In the genomic region with DNA sequence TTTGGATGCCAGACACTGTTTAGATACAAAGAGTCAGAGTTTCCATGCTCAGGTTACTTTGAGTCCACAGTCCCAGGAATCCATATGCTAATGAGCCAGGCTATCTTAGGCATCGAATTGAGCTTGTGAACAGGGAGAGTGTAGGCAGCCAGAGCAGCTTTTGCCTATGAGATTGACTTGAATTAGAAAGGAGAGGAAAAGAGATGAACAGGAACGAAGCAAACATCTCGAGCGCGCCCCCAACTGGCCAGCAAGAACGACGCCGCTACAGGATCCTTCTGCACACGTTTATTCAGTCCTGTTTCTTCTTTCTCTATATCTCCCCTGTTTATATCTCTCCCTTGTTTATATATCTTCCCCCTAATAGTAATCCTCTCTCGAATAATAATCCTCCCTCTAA, we compare ENCODE assay signal across 10 mouse cellular contexts. TPM values are rescaled to one million over a fixed set of nuclear protein-coding genes. Genes with fewer than 3 reads are reported as not detected.
A peak's percentile ranks its signal among the peaks of the same experiment; 100 is the strongest.
DNase-seq lines count a peak whose midpoint lies in the region; ATAC-seq and TF ChIP-seq lines count a peak whose summit lies in the region.
"Had no signal": no experiment of that assay in that cellular context is flagged by ENCODE, and none has a peak within 500 bp of the region (broad histone marks: within the 10 kb centered on the region; RNA-seq: fewer than 3 reads in every experiment).

No protein-coding gene starts in this region.

- TF ChIP-seq CTCF in kidney, adult 2 months (conservative IDR thresholded peaks at IDR 0.05; ENCODE audit: insufficient read depth, insufficient read length, low read depth, low read length) = peak; percentile 53
- TF ChIP-seq CTCF in lung, embryonic 14.5 days (IDR thresholded peaks at IDR 0.05; ENCODE audit: low read depth) = peak; percentile 46

- 4% methylated on average over 10 of the region's 10 CpGs for WGBS in kidney, adult 2 months
- 1% methylated on average over 10 of the region's 10 CpGs for WGBS in lung, embryonic 14.5 days

- H3K27ac ChIP-seq in kidney, adult 2 months (ENCODE audit: insufficient read depth, low read depth, low read length) = no peak overlapping the region
- no peak overlapping the region for H3K27ac ChIP-seq in lung, embryonic 14.5 days (ENCODE audit: low read depth)
- H3K27ac ChIP-seq: hindbrain, embryonic 15.5 days had no signal

- TF ChIP-seq POLR2A in kidney, adult 2 months (IDR thresholded peaks at IDR 0.05; ENCODE audit: low read depth, low read length) = no peak

- H3K9ac ChIP-seq in lung, embryonic 14.5 days = no peak overlapping the region
- H3K9ac ChIP-seq: hindbrain, embryonic 15.5 days had no signal

- ATAC-seq in common myeloid progenitor, adult 5-6 weeks (replicated peaks; ENCODE audit: low read depth, poor library complexity, severe bottlenecking) = peak; percentile 53; the same call in 1 of the 2 replicates
- no peak for ATAC-seq in lung, embryonic 14.5 days (ENCODE audit: insufficient read depth)

- no peaks in the 10 kb centered on the region for H3K27me3 ChIP-seq in kidney, adult 2 months (replicated peaks; ENCODE audit: control insufficient read depth, insufficient read depth, low read length)
- H3K27me3 ChIP-seq in lung, embryonic 14.5 days (ENCODE audit: insufficient read depth, low read length) = 0 out of 2 replicates have a peak, but pooled peaks cover 4% of the 10 kb centered on the region

- peaks cover 5% of the 10 kb centered on the region; the same call in 1 of the 2 replicates for H3K4me1 ChIP-seq in kidney, adult 2 months (ENCODE audit: control insufficient read depth, insufficient read depth, low read length)
- no peaks in the 10 kb centered on the region for H3K4me1 ChIP-seq in lung, embryonic 14.5 days (ENCODE audit: insufficient read depth)
- H3K4me1 ChIP-seq: hindbrain, embryonic 15.5 days had no signal

- H3K36me3 ChIP-seq in kidney, adult 2 months (ENCODE audit: control insufficient read depth, insufficient read depth, low read length) = no peaks in the 10 kb centered on the region
- H3K36me3 ChIP-seq in lung, embryonic 14.5 days (ENCODE audit: insufficient read depth) = no peaks in the 10 kb centered on the region
- H3K36me3 ChIP-seq: hindbrain, embryonic 15.5 days had no signal

- DNase-seq in kidney, adult 2 months = peak; percentile 67
- no peak for DNase-seq in kidney, adult 11 months
- peak; percentile 72 for DNase-seq in adrenal gland, postnatal 10 days
- DNase-seq in kidney, postnatal 4 days = peak; percentile 81 to 85
- peak; percentile 65 for DNase-seq in lung, embryonic 14.5 days
- peak; percentile 77 for DNase-seq in thymus, postnatal 14 days
- no peak for DNase-seq in natural killer cell, adult 2 months (ENCODE audit: low spot score in 2 of 2)

- H3K4me3 ChIP-seq in kidney, adult 2 months (ENCODE audit: insufficient read depth, low read depth, low read length) = no peak overlapping the region
- no peak overlapping the region for H3K4me3 ChIP-seq in lung, embryonic 14.5 days (ENCODE audit: low read depth, low read length)
- H3K4me3 ChIP-seq: hindbrain, embryonic 15.5 days had no signal

- no peak overlapping the region for H3K4me2 ChIP-seq in lung, embryonic 14.5 days
- H3K4me2 ChIP-seq: hindbrain, embryonic 15.5 days had no signal

- no peaks in the 10 kb centered on the region for H3K9me3 ChIP-seq in lung, embryonic 14.5 days (ENCODE audit: low read depth, low read length)
- H3K9me3 ChIP-seq: hindbrain, embryonic 15.5 days had no signal

RNA-seq across cellular contexts. Expression of a gene that starts 7.2 kb away (rescaled TPM):
- polyA plus RNA-seq in kidney, adult 2 months (2012; rRNA removed) = 2,043 and 2,340 TPM in 2 replicates
- total RNA-seq in adrenal gland, postnatal 10 days (2021) = 100 to 1,000 TPM; 483 to 579 TPM
- total RNA-seq in common myeloid progenitor, adult 5-6 weeks (2017) = 6.3 and 10.7 TPM in 2 replicates
- polyA plus RNA-seq in lung, embryonic 14.5 days (2014; fragmentation: Nextera tagmentation; extraction: Ambion mirVana) = 215 and 230 TPM in 2 replicates

RNA-seq across cellular contexts. Expression of a gene that starts 42.0 kb away (rescaled TPM):
- polyA plus RNA-seq in kidney, adult 2 months (2012; rRNA removed) = 11.5 and 14.8 TPM in 2 replicates
- total RNA-seq in adrenal gland, postnatal 10 days (2021) = 10 to 100 TPM in 1 of 2 experiments, 1 to 10 TPM in 1; 9.9 to 42.7 TPM
- total RNA-seq in common myeloid progenitor, adult 5-6 weeks (2017) = not detected in 2 replicates
- not detected in 2 replicates for polyA plus RNA-seq in lung, embryonic 14.5 days (2014; fragmentation: Nextera tagmentation; extraction: Ambion mirVana)
- total RNA-seq: neutrophil, adult 5-6 weeks had no signal
- polyA plus RNA-seq: hindbrain, embryonic 15.5 days had no signal

RNA-seq across cellular contexts. Expression of a gene that starts 56.5 kb away (rescaled TPM):
- polyA plus RNA-seq in kidney, adult 2 months (2012; rRNA removed) = 9.4 TPM in 2 replicates
- 10 to 100 TPM; 22.2 to 23.9 TPM for total RNA-seq in adrenal gland, postnatal 10 days (2021)
- not detected in 2 replicates for total RNA-seq in common myeloid progenitor, adult 5-6 weeks (2017)
- polyA plus RNA-seq in lung, embryonic 14.5 days (2014; fragmentation: Nextera tagmentation; extraction: Ambion mirVana) = 13.6 and 16.3 TPM in 2 replicates

Comparison
In these comparisons a context has a peak if more than half of its experiments do, and no peak if none do; other contexts are left out.
1. DNase-seq: peak in kidney, adult 2 months (single experiment), adrenal gland, postnatal 10 days (single experiment), kidney, postnatal 4 days (2 of 2), lung, embryonic 14.5 days (single experiment) and thymus, postnatal 14 days (single experiment); none in kidney, adult 11 months (single experiment) and natural killer cell, adult 2 months (0 of 2).
2. RNA of a gene that starts 7.2 kb away (total RNA-seq): 483 to 579 TPM in adrenal gland, postnatal 10 days; 6.3 to 10.7 TPM in common myeloid progenitor, adult 5-6 weeks; every median in the first group is over 10 times any median in the second.
3. RNA of a gene that starts 42.0 kb away (total RNA-seq): 9.9 to 42.7 TPM in adrenal gland, postnatal 10 days; not detected in common myeloid progenitor, adult 5-6 weeks; every median in the first group is over 10 times any median in the second.
4. RNA of a gene that starts 56.5 kb away (total RNA-seq): 22.2 to 23.9 TPM in adrenal gland, postnatal 10 days; not detected in common myeloid progenitor, adult 5-6 weeks; every median in the first group is over 10 times any median in the second.